Mouse (Mus musculus) hindbrain, embryonic 14.5 days (tissue): ENCODE measurements around the gene Foxe3. TPM values are rescaled to one million over a fixed set of nuclear protein-coding genes. Genes with fewer than 3 reads are reported as not detected.

Experiments
- ATAC-seq: fragments of 200-750 bp; cut with Nextera tagmentation; 2 replicates; pipeline ENCODE4 v1.8.0; 2017; ENCODE audit warnings: moderate number of reproducible peaks, mild to moderate bottlenecking, moderate TSS enrichment, moderate library complexity; ENCODE audit not compliant: low FRiP score
- DNase-seq: peaks from one replicate; pipeline ENCODE4 v3.0.0-alpha.2; 2015; ENCODE audit warnings: low spot score
- H3K27ac ChIP-seq: fragments of 300-500 bp; sonication (generic); 2 replicates; pipeline ENCODE4 v1.5.1; 2014; ENCODE audit warnings: mild to moderate bottlenecking, moderate library complexity
- H3K27me3 ChIP-seq: fragments of 300-500 bp; sonication (generic); 2 replicates; pipeline ENCODE4 v1.6.1; 2014; ENCODE audit warnings: mild to moderate bottlenecking, low read length, mixed read lengths; ENCODE audit not compliant: control insufficient read depth, insufficient read depth
- H3K36me3 ChIP-seq: fragments of 300-500 bp; sonication (generic); replicated peaks from 2 replicates; pipeline ENCODE4 v1.6.1; 2014; ENCODE audit not compliant: control insufficient read depth, insufficient read depth
- H3K4me1 ChIP-seq: fragments of 300-500 bp; sonication (generic); replicated peaks from 2 replicates; pipeline ENCODE4 v1.6.1; 2014; ENCODE audit warnings: antibody characterized with exemption, low read length, mixed read lengths; ENCODE audit not compliant: control insufficient read depth, insufficient read depth
- H3K4me2 ChIP-seq: fragments of 300-500 bp; sonication (generic); replicated peaks from 2 replicates; pipeline ENCODE4 v1.6.1; 2014; ENCODE audit warnings: mild to moderate bottlenecking, moderate library complexity
- H3K4me3 ChIP-seq: fragments of 300-500 bp; sonication (generic); replicated peaks from 2 replicates; pipeline ENCODE4 v1.5.1; 2014; ENCODE audit warnings: mild to moderate bottlenecking, low read length
- H3K9ac ChIP-seq: fragments of 300-500 bp; sonication (generic); 2 replicates; pipeline ENCODE4 v1.6.1; 2014
- H3K9me3 ChIP-seq: fragments of 300-500 bp; sonication (generic); 2 replicates; pipeline ENCODE4 v1.6.1; 2016; ENCODE audit warnings: low read length; ENCODE audit not compliant: control insufficient read depth
- WGBS: fragments of 180-500 bp; shearing (Covaris S2); extraction: QIAGEN DNeasy Blood & Tissue Kit; methylation state at CpG from one replicate; pipeline ENCODE4 v1.1.7; 2014; 5-methylcytosine and 5-hydroxymethylcytosine counted together
- polyA plus RNA-seq: library from polyadenylated mRNA; unstranded; fragments of >200 nt; fragmentation: Nextera tagmentation; extraction: Ambion mirVana; gene quantifications from 2 replicates; pipeline ENCODE4 v1.2.1, GENCODE M21; 2014

The Foxe3 gene
- polyA plus RNA-seq, 1 experiment from 2014 or later: not detected

DNA sequence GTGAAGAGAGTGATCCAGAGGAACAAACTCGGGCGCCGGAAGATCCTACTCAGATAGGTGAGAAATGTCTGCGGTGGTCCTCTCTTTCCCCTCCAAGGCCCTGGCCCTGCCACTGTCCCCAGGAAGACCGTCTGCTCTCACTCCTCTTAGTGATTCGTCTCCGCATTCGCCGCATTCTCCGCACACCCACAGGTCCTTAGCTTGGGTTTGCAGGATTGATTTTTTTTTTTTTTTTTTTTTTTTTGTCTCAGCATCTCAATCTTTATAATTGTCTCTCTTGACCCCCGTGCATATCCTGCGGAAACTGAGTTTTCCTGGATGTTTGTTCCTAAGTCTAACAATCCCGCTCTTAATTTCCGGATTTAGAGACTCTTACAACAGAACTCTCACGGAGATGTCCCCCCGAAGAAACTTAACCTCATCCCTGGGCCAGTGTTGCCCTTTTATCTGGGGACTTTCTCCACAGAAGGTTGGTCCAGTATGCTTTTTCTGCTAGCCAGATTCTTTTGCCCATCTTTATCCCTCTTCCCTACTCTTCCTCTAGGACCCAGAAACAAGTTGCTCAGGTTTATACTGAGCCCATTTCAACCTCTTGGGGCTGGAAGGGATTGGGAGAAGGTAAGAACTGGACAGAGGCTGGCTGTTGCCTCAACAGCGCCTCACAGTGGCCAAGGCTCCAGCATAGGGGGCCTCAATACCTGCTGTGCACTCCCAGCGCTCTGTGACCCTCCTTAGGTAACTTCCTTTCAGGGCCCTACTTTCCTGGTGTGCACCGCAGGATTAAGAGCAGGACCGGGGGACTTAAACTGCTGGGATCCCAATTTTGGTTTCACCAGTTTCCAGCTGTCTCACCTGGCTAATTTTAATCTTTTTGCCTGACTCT is 16.0 kb downstream of the Foxe3 start:
- 3% methylated on average over 20 of the region's 20 CpGs for WGBS
- DNase-seq (no peak), ATAC-seq (no peak)
- Histone ChIP-seq H3K9me3 (no peaks in the 10 kb centered on the region), H3K27me3 (peaks cover 98% of the 10 kb centered on the region), H3K36me3 (no peaks in the 10 kb centered on the region), H3K4me1 (no peaks in the 10 kb centered on the region; the same call in 1 of the 2 replicates), H3K9ac (no peak overlapping the region), H3K27ac (no peak overlapping the region), H3K4me3 (peak overlapping the region; percentile 34), H3K4me2 (peak overlapping the region; percentile 53)

GRCm38 (mm10) chr4:114908829-114909601 is 16.8 kb downstream of the Foxe3 start, which contains the start of gene Foxd2:
Gene Foxd2, minus strand, starts transcription at chr4:114908873.
- H3K36me3 ChIP-seq: no peaks in the 10 kb centered on the region
- H3K27me3 ChIP-seq: peaks cover 98% of the 10 kb centered on the region
- H3K9ac ChIP-seq: peak within 1 kb of the TSS; percentile 34; the same call in 1 of the 2 replicates
- peak within 1 kb of the TSS; percentile 34 for H3K4me3 ChIP-seq
- H3K4me1 ChIP-seq: no peaks in the 10 kb centered on the region; the same call in 1 of the 2 replicates
- H3K9me3 ChIP-seq: no peaks in the 10 kb centered on the region
- ATAC-seq (peak; percentile 83), DNase-seq (peak; percentile 72)
- H3K4me2 ChIP-seq: peak within 1 kb of the TSS; percentile 53
- 0% methylated on average over 55 of the region's 64 CpGs for WGBS
- H3K27ac ChIP-seq: no peak within 1 kb of the TSS

DNA sequence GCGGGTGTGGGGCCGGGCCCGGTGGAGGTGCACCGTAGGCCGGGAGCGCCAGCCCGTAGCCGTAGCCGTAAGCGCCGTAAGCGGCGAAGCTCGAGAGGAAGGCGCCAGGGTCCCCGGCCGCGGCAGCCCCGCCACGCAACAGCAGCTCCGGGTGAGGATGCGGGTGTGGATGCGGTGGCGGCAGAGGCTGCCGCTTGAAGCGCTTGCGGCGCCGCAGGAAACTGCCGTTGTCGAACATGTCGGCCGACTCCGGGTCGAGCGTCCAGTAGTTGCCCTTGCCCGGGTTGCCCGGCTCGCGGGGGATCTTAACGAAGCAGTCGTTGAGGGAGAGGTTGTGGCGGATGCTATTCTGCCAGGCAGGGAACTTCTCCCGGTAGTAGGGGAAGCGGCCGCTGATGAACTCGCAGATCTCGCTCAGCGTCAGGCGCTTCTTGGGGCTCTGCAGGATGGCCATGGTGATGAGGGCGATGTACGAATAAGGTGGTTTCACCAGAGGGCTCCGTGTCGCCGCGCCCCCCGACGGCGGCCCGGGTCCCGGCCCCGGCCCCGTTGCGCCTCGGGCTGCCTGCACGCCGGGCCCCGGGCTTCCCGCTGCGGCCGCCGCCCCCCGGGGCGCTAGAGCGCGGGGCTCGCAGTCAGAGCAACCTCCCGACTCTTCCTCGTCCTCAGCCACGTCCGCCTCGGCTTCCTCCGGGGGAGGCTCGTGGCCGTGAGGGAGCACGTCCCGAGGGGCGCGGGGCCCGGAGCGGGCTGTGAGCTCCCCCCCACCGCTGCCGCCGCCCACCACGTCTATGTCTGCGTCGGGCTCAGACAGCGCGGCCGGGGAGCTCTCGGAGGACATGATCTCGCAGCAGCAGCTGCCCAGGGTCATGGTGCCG is 17.6 kb downstream of the Foxe3 start:
- H3K9ac ChIP-seq: peak overlapping the region; percentile 34; the same call in 1 of the 2 replicates
- H3K4me3 ChIP-seq: peak overlapping the region; percentile 34
- peak overlapping the region; percentile 53 for H3K4me2 ChIP-seq
- H3K27ac ChIP-seq: no peak overlapping the region
- peaks cover 98% of the 10 kb centered on the region for H3K27me3 ChIP-seq
- H3K4me1 ChIP-seq: no peaks in the 10 kb centered on the region; the same call in 1 of the 2 replicates
- peak; percentile 12; the same call in 1 of the 2 replicates for ATAC-seq
- no peak for DNase-seq
- H3K36me3 ChIP-seq: no peaks in the 10 kb centered on the region
- under 1% methylated on average over 102 of the region's 103 CpGs for WGBS
- no peaks in the 10 kb centered on the region for H3K9me3 ChIP-seq

- Histone ChIP-seq H3K36me3 (no peaks in the 10 kb centered on the region), H3K27me3 (peaks cover 98% of the 10 kb centered on the region), H3K4me2 (peak overlapping the region; percentile 53), H3K9me3 (no peaks in the 10 kb centered on the region), H3K9ac (peak overlapping the region; percentile 24; the same call in 1 of the 2 replicates), H3K27ac (no peak overlapping the region), H3K4me1 (no peaks in the 10 kb centered on the region; the same call in 1 of the 2 replicates), H3K4me3 (peak overlapping the region; percentile 34)
- ATAC-seq (no peak), DNase-seq (no peak)
- under 1% methylated on average over 74 of the region's 74 CpGs for WGBS
Observed at GRCm38 (mm10) chr4:114907056-114907917, 18.5 kb downstream of the Foxe3 start.

GRCm38 (mm10) chr4:114905969-114906680 is 19.7 kb downstream of the Foxe3 start:
- WGBS: 7% methylated on average over 10 of the region's 10 CpGs
- H3K27me3 ChIP-seq: peaks cover 97% of the 10 kb centered on the region
- no peaks in the 10 kb centered on the region for H3K9me3 ChIP-seq
- DNase-seq (no peak), ATAC-seq (no peak)
- H3K27ac ChIP-seq: no peak overlapping the region
- no peaks in the 10 kb centered on the region; the same call in 1 of the 2 replicates for H3K4me1 ChIP-seq
- H3K36me3 ChIP-seq: no peaks in the 10 kb centered on the region
- no peak overlapping the region for H3K4me2 ChIP-seq
- H3K9ac ChIP-seq: no peak overlapping the region
- no peak overlapping the region for H3K4me3 ChIP-seq

GRCm38 (mm10) chr4:114905501-114905900 is 20.3 kb downstream of the Foxe3 start:
- H3K4me1 ChIP-seq: no peaks in the 10 kb centered on the region; the same call in 1 of the 2 replicates
- H3K4me3 ChIP-seq: no peak overlapping the region
- H3K9me3 ChIP-seq: no peaks in the 10 kb centered on the region
- H3K36me3 ChIP-seq: no peaks in the 10 kb centered on the region
- no peak overlapping the region for H3K4me2 ChIP-seq
- ATAC-seq (no peak), DNase-seq (no peak)
- H3K27me3 ChIP-seq: peaks cover 96% of the 10 kb centered on the region
- H3K9ac ChIP-seq: no peak overlapping the region
- no peak overlapping the region for H3K27ac ChIP-seq
- WGBS: 47% methylated on average over 3 of the region's 3 CpGs

DNA sequence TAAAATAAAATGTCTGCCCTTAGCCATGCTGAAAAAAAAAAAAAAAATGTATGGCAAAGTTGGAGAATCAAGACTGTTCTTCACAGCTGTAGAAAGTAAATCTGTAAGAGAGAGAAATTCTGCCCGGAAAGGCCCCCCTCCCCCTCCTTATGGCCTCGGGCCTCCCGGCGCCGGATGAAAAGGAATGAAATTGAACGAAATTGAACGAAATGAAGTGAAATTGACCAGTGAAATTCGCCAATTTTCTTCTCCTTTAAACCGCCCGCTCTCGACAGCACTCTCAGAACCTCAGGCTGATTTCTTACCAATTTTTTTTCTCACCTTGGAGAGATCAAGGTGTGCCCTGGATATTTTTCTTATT is 22.4 kb downstream of the Foxe3 start:
- H3K9ac ChIP-seq: no peak overlapping the region
- no peak for ATAC-seq
- H3K4me3 ChIP-seq: no peak overlapping the region
- no peaks in the 10 kb centered on the region for H3K9me3 ChIP-seq
- DNase-seq: no peak
- no peaks in the 10 kb centered on the region for H3K36me3 ChIP-seq
- WGBS: 3% methylated on average over 11 of the region's 11 CpGs
- peaks cover 96% of the 10 kb centered on the region for H3K27me3 ChIP-seq
- H3K27ac ChIP-seq: no peak overlapping the region
- H3K4me1 ChIP-seq: no peaks in the 10 kb centered on the region; the same call in 1 of the 2 replicates
- no peak overlapping the region for H3K4me2 ChIP-seq
